Mouse (Mus musculus) forebrain, embryonic 12.5 days (tissue): ENCODE data around the gene Cacna2d1. TPM values are rescaled to one million over a fixed set of nuclear protein-coding genes. Genes with fewer than 3 reads are reported as not detected.

Experiments used
- ATAC-seq: fragments of 200-750 bp; cut with Nextera tagmentation; 2 replicates; pipeline ENCODE4 v1.8.0; 2017; ENCODE audit warnings: moderate TSS enrichment; ENCODE audit not compliant: low FRiP score
- H3K27ac ChIP-seq: fragments of 300-500 bp; sonication (generic); 2 replicates; pipeline ENCODE4 v1.5.1; 2016; ENCODE audit warnings: mild to moderate bottlenecking
- H3K27me3 ChIP-seq: fragments of 300-500 bp; sonication (generic); 2 replicates; pipeline ENCODE4 v1.6.1; 2016; ENCODE audit warnings: mild to moderate bottlenecking
- H3K36me3 ChIP-seq: fragments of 300-500 bp; sonication (generic); replicated peaks from 2 replicates; pipeline ENCODE4 v1.6.1; 2016; ENCODE audit warnings: mild to moderate bottlenecking
- H3K4me1 ChIP-seq: fragments of 300-500 bp; sonication (generic); 2 replicates; pipeline ENCODE4 v1.6.1; 2016
- H3K4me2 ChIP-seq: fragments of 300-500 bp; sonication (generic); 2 replicates; pipeline ENCODE4 v1.6.1; 2016; ENCODE audit warnings: mild to moderate bottlenecking, moderate library complexity
- H3K4me3 ChIP-seq: fragments of 300-500 bp; sonication (generic); replicated peaks from 2 replicates; pipeline ENCODE4 v1.5.1; 2016; ENCODE audit warnings: mild to moderate bottlenecking
- H3K9ac ChIP-seq: fragments of 300-500 bp; sonication (generic); 2 replicates; pipeline ENCODE4 v1.6.1; 2016; ENCODE audit warnings: mild to moderate bottlenecking
- H3K9me3 ChIP-seq: fragments of 300-500 bp; sonication (generic); 2 replicates; pipeline ENCODE4 v1.6.1; 2016
- WGBS: fragments of 180-500 bp; shearing (Covaris S2); methylation state at CpG from one replicate; pipeline ENCODE4 v1.1.7; 2016; 5-methylcytosine and 5-hydroxymethylcytosine counted together
- polyA plus RNA-seq: library from polyadenylated mRNA; unstranded; fragments of >200 nt; fragmentation: Nextera tagmentation; extraction: Ambion mirVana; gene quantifications from 2 replicates; pipeline ENCODE4 v1.2.1, GENCODE M21; 2016

The Cacna2d1 gene
- polyA plus RNA-seq, 1 experiment from 2014 or later: 36.7 TPM

DNA sequence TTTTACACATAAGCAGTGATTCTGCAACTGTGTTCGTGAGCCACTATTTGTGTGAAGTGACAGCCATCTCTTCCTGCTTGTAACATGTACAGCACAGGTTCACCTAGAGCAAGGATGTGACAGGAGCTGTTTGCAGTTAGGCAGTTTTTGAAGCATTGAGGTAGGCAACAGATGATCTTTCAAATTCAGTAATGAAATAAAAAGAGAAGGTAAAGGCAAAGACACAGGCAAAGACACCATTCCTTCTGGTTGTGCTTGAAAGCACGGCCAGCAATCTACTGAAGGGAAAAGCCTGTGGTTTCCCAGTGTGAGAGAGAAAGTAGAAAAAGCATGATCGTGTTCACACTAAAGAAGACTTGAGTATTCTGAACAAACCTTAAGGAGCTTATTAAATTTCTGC is 201.5 kb downstream of the Cacna2d1 start:
- Histone ChIP-seq H3K9me3 (no peaks in the 10 kb centered on the region), H3K4me3 (no peak overlapping the region), H3K4me1 (peaks cover 20% of the 10 kb centered on the region), H3K9ac (no peak overlapping the region), H3K36me3 (no peaks in the 10 kb centered on the region), H3K27me3 (no peaks in the 10 kb centered on the region), H3K4me2 (no peak overlapping the region), H3K27ac (peak overlapping the region; percentile 31; the same call in 1 of the 2 replicates)
- WGBS: 41% methylated on average over 3 of the region's 3 CpGs
- ATAC-seq: no peak; the same call in 1 of the 2 replicates

DNA sequence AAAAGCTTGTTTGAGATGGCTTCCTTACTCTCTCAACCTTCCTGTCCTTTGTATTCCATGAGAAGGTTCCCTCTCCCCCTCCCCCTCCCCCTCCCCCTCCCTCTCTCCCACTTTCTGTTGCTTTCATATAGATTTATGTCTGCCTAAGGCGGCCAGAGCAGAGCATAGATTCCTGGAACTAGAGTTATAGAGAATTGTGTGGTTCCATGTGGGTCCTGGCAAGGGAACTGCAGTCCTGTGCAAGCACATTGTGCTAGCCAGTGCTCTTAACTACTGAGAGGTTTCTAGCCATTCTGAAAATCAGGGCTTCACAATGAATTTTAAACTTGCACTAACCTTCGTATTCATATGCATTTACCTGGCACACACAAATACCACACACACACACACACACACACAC is 202.3 kb downstream of the Cacna2d1 start:
- H3K9me3 ChIP-seq: no peaks in the 10 kb centered on the region
- no peak overlapping the region for H3K9ac ChIP-seq
- no peaks in the 10 kb centered on the region for H3K36me3 ChIP-seq
- no peak overlapping the region for H3K27ac ChIP-seq
- 76% methylated on average over 2 of the region's 2 CpGs for WGBS
- no peak overlapping the region for H3K4me3 ChIP-seq
- no peak overlapping the region for H3K4me2 ChIP-seq
- H3K4me1 ChIP-seq: peaks cover 20% of the 10 kb centered on the region
- no peak for ATAC-seq
- no peaks in the 10 kb centered on the region for H3K27me3 ChIP-seq

DNA sequence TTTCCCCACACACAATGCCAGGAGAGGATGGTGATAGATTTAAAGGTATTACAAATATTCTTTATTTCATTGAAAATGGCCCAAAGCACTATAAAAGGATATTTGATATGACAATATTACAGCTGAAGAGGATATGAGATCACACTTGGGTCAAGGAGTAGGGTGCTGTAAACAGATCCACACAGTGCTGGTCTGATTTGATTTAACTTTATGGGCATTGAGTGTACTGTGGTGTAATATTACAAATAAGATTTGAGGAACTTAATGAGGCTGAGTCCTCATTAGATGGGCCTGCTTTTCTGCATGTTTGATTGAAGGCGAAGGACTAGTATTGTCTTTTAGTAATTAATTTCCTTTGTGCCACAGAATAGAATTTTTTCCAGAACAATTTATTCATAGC is 212.1 kb downstream of the Cacna2d1 start:
- Histone ChIP-seq H3K9ac (no peak overlapping the region), H3K36me3 (no peaks in the 10 kb centered on the region), H3K9me3 (no peaks in the 10 kb centered on the region), H3K27ac (no peak overlapping the region), H3K4me3 (no peak overlapping the region), H3K27me3 (no peaks in the 10 kb centered on the region), H3K4me1 (no peaks in the 10 kb centered on the region), H3K4me2 (no peak overlapping the region)
- no peak for ATAC-seq
- WGBS: 76% methylated on average over 1 of the region's 1 CpGs

DNA sequence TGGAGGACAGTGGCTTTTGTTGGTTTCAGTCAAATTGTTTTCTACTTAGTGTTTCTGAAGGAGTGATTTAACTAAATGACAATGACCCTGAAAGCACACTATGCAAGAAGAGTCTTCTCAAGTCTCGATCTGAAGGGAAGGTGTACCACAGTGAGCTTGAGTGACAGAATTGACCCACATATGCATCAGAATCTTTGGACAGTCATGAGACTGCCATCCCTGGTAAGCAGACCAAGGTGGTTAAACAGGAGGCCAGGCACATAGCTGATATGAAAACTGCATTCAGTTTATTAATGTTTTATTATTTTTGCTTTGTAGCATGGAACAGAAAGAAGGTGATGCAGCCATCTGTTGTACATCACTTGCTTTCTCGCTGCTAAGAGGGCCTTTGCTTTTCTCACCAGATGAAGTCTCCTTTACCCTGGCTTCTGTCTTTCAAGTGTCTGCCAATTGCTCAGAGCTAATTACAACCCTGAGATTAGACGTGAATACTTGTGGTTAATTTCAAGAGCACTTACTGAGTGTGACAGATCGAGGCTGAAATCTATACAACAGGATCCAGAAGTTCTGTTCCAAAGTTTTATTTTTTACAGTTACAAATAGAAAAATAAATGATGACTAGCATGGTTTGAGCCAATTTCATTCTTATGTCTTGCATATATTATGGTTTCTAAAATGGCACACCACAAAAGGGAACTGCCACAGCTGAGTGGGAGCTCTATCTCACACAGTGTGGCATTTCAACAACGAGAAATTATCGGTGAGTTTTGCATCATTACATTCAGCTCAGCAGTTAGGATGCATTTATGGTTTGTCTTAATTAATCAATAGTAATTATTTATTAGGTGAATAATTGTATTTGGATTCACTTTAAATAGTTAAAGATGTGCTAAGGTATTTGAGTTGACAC is 221.1 kb downstream of the Cacna2d1 start:
- WGBS: 66% methylated on average over 6 of the region's 6 CpGs
- no peak overlapping the region for H3K27ac ChIP-seq
- H3K9me3 ChIP-seq: no peaks in the 10 kb centered on the region
- H3K4me1 ChIP-seq: no peaks in the 10 kb centered on the region
- no peak overlapping the region for H3K4me3 ChIP-seq
- ATAC-seq: 0 out of 2 replicates have a peak, but pooled peaks have one; percentile 28
- H3K36me3 ChIP-seq: no peaks in the 10 kb centered on the region
- H3K4me2 ChIP-seq: no peak overlapping the region
- H3K9ac ChIP-seq: no peak overlapping the region
- 0 out of 2 replicates have a peak, but pooled peaks cover 10% of the 10 kb centered on the region for H3K27me3 ChIP-seq

DNA sequence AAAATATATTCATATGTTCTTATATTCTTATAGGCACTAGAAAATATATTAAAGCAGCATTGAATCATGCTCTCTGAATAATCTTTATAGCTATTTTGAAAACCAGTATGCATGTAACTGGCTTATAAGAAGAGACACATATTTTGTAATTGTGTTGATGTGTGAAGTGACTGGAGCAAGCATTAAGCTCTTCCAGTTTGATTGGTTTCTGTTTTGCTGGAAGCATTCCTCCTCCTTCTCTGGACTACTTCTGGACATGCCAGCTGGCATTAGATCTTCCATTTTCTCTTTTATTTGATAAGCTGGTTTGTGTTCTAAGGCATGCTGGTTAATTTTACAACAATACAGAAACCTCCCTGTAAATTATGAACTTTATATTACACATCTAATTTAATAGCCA is 228.8 kb downstream of the Cacna2d1 start:
- H3K27me3 ChIP-seq: 0 out of 2 replicates have a peak, but pooled peaks cover 7% of the 10 kb centered on the region
- no peaks in the 10 kb centered on the region for H3K9me3 ChIP-seq
- H3K36me3 ChIP-seq: no peaks in the 10 kb centered on the region
- H3K9ac ChIP-seq: no peak overlapping the region
- no peak overlapping the region for H3K4me2 ChIP-seq
- H3K4me1 ChIP-seq: peaks cover 5% of the 10 kb centered on the region
- no peak for ATAC-seq
- no peak overlapping the region for H3K4me3 ChIP-seq
- H3K27ac ChIP-seq: no peak overlapping the region

DNA sequence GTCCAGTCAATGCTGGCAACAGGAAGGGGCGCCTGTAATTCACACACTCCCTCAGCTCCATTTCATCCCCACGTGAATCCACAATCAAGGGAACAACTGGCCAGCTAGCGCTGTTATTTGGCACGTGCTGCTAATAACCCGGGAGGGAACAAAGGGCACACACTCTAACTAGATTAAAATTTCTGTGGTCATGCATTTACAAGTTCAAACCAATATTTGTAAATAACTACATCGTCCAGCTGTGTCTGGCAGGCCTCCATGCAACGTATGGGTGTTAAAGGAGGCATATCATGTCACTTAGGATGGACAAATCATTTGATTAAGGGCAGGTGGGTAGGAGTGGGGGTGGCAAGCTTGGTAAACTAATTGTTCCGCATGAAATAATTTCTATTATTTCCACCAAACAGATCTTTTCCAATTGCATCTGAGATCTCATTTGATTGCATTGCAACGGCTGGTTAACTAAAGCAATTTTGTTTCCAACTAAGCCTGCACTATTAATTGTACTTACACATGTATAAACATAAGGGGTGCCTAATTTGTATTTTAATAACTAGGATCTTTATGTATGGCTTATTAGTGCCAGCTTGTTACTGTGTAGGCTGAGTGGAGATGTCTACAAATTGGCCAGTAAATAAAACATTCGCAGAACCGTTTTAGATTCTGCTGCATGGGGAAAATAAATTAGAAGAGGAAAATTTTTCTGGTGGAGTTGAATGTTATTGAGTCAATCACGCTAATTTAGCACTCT is 231.8 kb downstream of the Cacna2d1 start:
- Histone ChIP-seq H3K4me1 (peaks cover 5% of the 10 kb centered on the region), H3K27ac (peak overlapping the region; percentile 56; the same call in 1 of the 2 replicates), H3K4me2 (no peak overlapping the region), H3K27me3 (no peaks in the 10 kb centered on the region), H3K4me3 (no peak overlapping the region), H3K36me3 (no peaks in the 10 kb centered on the region), H3K9ac (no peak overlapping the region), H3K9me3 (no peaks in the 10 kb centered on the region)
- peak; percentile 86 for ATAC-seq
- 37% methylated on average over 12 of the region's 12 CpGs for WGBS

DNA sequence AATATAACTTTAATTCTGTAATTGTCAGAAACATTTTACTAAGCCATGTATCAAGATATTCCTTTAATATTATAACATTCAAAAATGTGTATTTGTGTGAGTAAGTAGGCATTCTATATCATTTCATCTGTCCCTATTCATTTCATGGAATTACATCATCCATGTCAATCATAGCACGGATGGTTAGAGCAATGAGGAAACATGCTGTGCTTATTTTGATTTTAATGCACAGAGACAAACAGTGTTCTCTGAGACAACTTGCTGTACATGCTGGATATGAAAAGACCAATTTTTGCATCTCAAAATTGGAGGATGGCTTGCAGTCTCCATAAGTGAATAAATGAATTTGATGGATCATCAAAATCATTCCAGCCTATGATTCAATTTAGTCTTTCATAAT is 232.4 kb downstream of the Cacna2d1 start:
- H3K9ac ChIP-seq: no peak overlapping the region
- peaks cover 5% of the 10 kb centered on the region for H3K4me1 ChIP-seq
- 68% methylated on average over 1 of the region's 1 CpGs for WGBS
- H3K36me3 ChIP-seq: no peaks in the 10 kb centered on the region
- H3K9me3 ChIP-seq: no peaks in the 10 kb centered on the region
- no peak overlapping the region for H3K4me2 ChIP-seq
- ATAC-seq: peak; percentile 39; the same call in 1 of the 2 replicates
- H3K4me3 ChIP-seq: no peak overlapping the region
- no peaks in the 10 kb centered on the region for H3K27me3 ChIP-seq
- no peak overlapping the region for H3K27ac ChIP-seq

DNA sequence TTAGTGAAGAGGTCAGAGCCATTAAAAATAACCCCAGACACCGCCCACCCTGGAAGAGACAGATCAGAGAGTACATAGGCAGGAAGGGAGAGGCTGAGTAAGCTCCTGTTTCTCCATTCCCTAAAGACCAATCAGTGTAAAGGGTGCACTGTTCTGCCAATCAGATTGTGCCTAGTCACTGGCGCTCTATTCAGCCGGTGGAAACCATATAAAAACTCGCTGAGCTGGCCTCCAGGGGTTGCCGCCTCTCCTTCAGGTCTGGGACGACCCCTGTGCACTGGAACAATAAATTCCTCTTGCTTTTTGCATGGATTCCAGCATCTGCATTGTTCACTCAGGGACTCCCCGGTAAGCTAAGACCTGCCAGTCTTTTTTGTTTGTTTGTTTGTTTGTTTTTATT is 246.6 kb downstream of the Cacna2d1 start:
- no peaks in the 10 kb centered on the region for H3K27me3 ChIP-seq
- no peaks in the 10 kb centered on the region for H3K9me3 ChIP-seq
- H3K4me3 ChIP-seq: no peak overlapping the region
- 90% methylated on average over 7 of the region's 7 CpGs for WGBS
- H3K4me2 ChIP-seq: no peak overlapping the region
- no peak overlapping the region for H3K9ac ChIP-seq
- 0 out of 2 replicates have a peak, but pooled peaks have one; percentile 30 for ATAC-seq
- no peaks in the 10 kb centered on the region for H3K36me3 ChIP-seq
- no peak overlapping the region for H3K27ac ChIP-seq
- H3K4me1 ChIP-seq: no peaks in the 10 kb centered on the region

DNA sequence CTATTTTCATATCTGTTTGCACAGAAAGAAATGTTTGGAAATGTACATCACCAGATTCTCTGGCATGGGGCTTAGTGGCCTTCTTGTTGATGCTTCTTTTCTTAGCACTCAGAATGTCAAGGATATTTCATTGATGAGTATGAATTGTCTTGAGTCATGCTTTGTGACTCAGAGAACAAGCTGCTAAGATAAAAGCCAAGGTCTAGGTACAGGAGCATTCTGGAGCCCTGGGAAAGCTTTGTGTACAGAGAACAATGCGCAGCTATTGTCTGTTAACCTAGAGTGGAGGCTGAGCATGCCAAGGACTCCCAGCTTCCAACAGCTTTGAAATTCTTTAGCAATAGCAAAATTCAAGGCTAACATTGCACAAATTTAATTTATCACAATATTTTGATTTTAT is 249.6 kb downstream of the Cacna2d1 start:
- Histone ChIP-seq H3K27ac (no peak overlapping the region), H3K4me3 (no peak overlapping the region), H3K36me3 (no peaks in the 10 kb centered on the region), H3K9me3 (no peaks in the 10 kb centered on the region), H3K4me2 (no peak overlapping the region), H3K4me1 (no peaks in the 10 kb centered on the region), H3K9ac (no peak overlapping the region), H3K27me3 (no peaks in the 10 kb centered on the region)
- 72% methylated on average over 1 of the region's 1 CpGs for WGBS
- no peak for ATAC-seq

DNA sequence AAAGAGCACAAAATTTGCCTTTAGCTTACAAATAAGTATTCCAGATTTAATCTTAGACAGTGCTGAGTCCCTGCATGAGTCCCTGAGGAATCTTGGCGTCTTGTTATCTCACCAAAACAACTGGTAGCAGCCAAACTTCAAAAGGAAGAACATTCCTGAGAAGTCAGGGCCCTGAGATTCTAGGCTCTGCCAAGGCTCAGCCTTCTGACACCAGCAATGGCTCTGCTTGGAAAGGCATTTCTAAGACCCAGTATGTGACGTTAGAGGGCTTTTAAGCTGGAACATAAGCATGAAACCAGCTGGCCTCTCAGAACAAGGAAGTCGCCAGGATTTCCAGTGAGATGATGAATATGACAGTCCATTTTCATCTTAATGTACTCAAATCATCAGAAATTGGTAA is 253.4 kb downstream of the Cacna2d1 start:
- WGBS: 70% methylated on average over 3 of the region's 3 CpGs
- ATAC-seq: no peak

DNA sequence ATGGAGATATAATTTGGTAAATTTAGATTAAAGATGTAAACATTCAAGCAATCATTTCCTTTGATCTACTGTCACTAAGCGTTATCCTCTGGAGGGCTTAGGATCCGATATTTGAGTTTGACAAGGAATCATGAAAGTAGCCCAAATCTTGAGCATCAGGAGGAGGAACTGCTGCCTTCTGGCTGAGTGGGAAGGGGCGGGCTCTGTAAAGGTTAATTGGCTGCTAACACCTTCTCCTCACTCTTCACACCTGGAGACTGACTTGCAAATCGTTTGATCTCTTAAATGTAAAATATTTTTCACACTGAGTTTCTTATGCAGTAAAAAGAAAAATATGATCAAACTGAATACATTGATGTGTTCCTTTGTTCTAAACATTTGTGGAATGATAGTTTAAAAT is 255.4 kb downstream of the Cacna2d1 start:
- Histone ChIP-seq H3K4me3 (no peak overlapping the region), H3K9ac (no peak overlapping the region), H3K9me3 (no peaks in the 10 kb centered on the region), H3K27ac (no peak overlapping the region), H3K36me3 (no peaks in the 10 kb centered on the region), H3K4me1 (no peaks in the 10 kb centered on the region), H3K27me3 (no peaks in the 10 kb centered on the region), H3K4me2 (no peak overlapping the region)
- no peak; the same call in 1 of the 2 replicates for ATAC-seq
- WGBS: 74% methylated on average over 4 of the region's 4 CpGs

More for the DNA sequence above, 253.4 kb downstream of the Cacna2d1 start:
- Histone ChIP-seq H3K9me3 (no peaks in the 10 kb centered on the region), H3K27me3 (no peaks in the 10 kb centered on the region), H3K4me1 (no peaks in the 10 kb centered on the region), H3K36me3 (no peaks in the 10 kb centered on the region), H3K9ac (no peak overlapping the region), H3K4me3 (no peak overlapping the region), H3K4me2 (no peak overlapping the region), H3K27ac (no peak overlapping the region)

DNA sequence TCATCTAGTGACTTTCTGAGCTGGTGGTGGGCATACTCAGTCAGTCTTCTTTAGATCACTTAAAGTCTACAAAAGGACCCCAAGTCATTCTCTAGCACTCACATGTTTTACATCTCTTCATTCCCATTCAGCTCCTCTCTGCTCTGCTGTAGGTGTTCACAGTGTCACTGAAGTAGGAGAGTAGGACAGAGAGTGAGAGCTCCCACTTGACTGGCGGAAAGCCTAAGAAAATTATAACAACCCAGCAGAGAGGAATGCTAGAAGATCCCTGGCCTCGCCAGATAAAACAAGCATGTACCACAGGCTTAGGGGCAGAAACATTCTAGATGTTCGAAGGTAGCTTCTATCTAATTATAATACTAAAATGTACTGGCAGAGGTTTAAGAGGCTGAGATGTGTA is 256.7 kb downstream of the Cacna2d1 start:
- Histone ChIP-seq H3K27ac (no peak overlapping the region), H3K4me2 (no peak overlapping the region), H3K9me3 (no peaks in the 10 kb centered on the region), H3K9ac (no peak overlapping the region), H3K27me3 (no peaks in the 10 kb centered on the region), H3K4me3 (no peak overlapping the region), H3K4me1 (no peaks in the 10 kb centered on the region), H3K36me3 (no peaks in the 10 kb centered on the region)
- no peak for ATAC-seq
- 94% methylated on average over 3 of the region's 3 CpGs for WGBS
